Mouse (Mus musculus) hindbrain, postnatal 0 days (tissue): Measurements from ENCODE around the gene Cadm1. TPM values are rescaled to one million over a fixed set of nuclear protein-coding genes. Genes with fewer than 3 reads are reported as not detected.

ENCODE experiments used
- ATAC-seq: fragments of 200-750 bp; cut with Nextera tagmentation; 2 replicates; pipeline ENCODE4 v1.8.0; 2017; ENCODE audit warnings: mild to moderate bottlenecking, moderate TSS enrichment, moderate library complexity
- DNase-seq: peaks from one replicate; pipeline ENCODE4 v3.0.0-alpha.2; 2015; ENCODE audit warnings: low spot score
- H3K27ac ChIP-seq: fragments of 300-500 bp; sonication (generic); 2 replicates; pipeline ENCODE4 v1.5.1; 2014; ENCODE audit warnings: mild to moderate bottlenecking
- H3K27me3 ChIP-seq: fragments of 300-500 bp; sonication (generic); 2 replicates; pipeline ENCODE4 v1.6.1; 2014; ENCODE audit warnings: low read length, mixed read lengths; ENCODE audit not compliant: insufficient read depth
- H3K36me3 ChIP-seq: fragments of 300-500 bp; sonication (generic); 2 replicates; pipeline ENCODE4 v1.6.1; 2014; ENCODE audit warnings: low read length, mixed read lengths; ENCODE audit not compliant: insufficient read depth
- H3K4me1 ChIP-seq: fragments of 300-500 bp; sonication (generic); 2 replicates; pipeline ENCODE4 v1.6.1; 2014; ENCODE audit warnings: antibody characterized with exemption, low read length, mixed read lengths; ENCODE audit not compliant: insufficient read depth
- H3K4me2 ChIP-seq: fragments of 300-500 bp; sonication (generic); 2 replicates; pipeline ENCODE4 v1.6.1; 2014; ENCODE audit warnings: low read depth, mild to moderate bottlenecking, low read length, moderate library complexity, mixed read lengths
- H3K4me3 ChIP-seq: fragments of 300-500 bp; sonication (generic); 2 replicates; pipeline ENCODE4 v1.5.1; 2014; ENCODE audit warnings: low read length
- H3K9ac ChIP-seq: fragments of 300-500 bp; sonication (generic); replicated peaks from 2 replicates; pipeline ENCODE4 v1.6.1; 2014; ENCODE audit warnings: mild to moderate bottlenecking, low read length, moderate library complexity, mixed read lengths
- H3K9me3 ChIP-seq: fragments of 300-500 bp; sonication (generic); 2 replicates; pipeline ENCODE4 v1.6.1; 2016; ENCODE audit warnings: low read length, mixed read lengths
- CTCF ChIP-seq: IDR thresholded peaks from 2 replicates; pipeline ENCODE4 v1.5.1; 2016; ENCODE audit warnings: antibody characterized with exemption, control low read depth, low read depth
- WGBS: fragments of 180-500 bp; shearing (Covaris S2); extraction: QIAGEN DNeasy Blood & Tissue Kit; methylation state at CpG from one replicate; pipeline ENCODE4 v1.1.7; 2014; 5-methylcytosine and 5-hydroxymethylcytosine counted together
- polyA plus RNA-seq: library from polyadenylated mRNA; unstranded; fragments of >200 nt; fragmentation: Nextera tagmentation; extraction: Ambion mirVana; gene quantifications from 2 replicates; pipeline ENCODE4 v1.2.1, GENCODE M21; 2015
- total RNA-seq: library from RNA; depleted of rRNA; stranded (reverse); fragments of >200 nt; gene quantifications from 2 replicates; pipeline ENCODE4 v1.2.3, GENCODE M21; 2014

Cadm1 gene
- total and polyA plus RNA-seq, 2 experiments from 2014 or later = 115 to 203 TPM

- no peaks in the 10 kb centered on the region for H3K9me3 ChIP-seq
- no peak overlapping the region for H3K4me2 ChIP-seq
- H3K4me3 ChIP-seq = no peak overlapping the region
- no peak overlapping the region for H3K27ac ChIP-seq
- WGBS = 86% methylated on average over 2 of the region's 2 CpGs
- no peak for TF ChIP-seq CTCF
- H3K36me3 ChIP-seq = no peaks in the 10 kb centered on the region
- H3K9ac ChIP-seq = no peak overlapping the region
- DNase-seq (no peak), ATAC-seq (no peak)
- peaks cover 9% of the 10 kb centered on the region; the same call in 1 of the 2 replicates for H3K4me1 ChIP-seq
- no peaks in the 10 kb centered on the region for H3K27me3 ChIP-seq
Observed at GRCm38 (mm10) chr9:47757798-47758197, 227.8 kb downstream of the Cadm1 start.

- Histone ChIP-seq H3K9me3 (no peaks in the 10 kb centered on the region), H3K36me3 (no peaks in the 10 kb centered on the region), H3K4me2 (no peak overlapping the region), H3K27me3 (no peaks in the 10 kb centered on the region), H3K27ac (no peak overlapping the region), H3K4me1 (peaks cover 13% of the 10 kb centered on the region; the same call in 1 of the 2 replicates), H3K9ac (no peak overlapping the region), H3K4me3 (no peak overlapping the region)
- no peak for TF ChIP-seq CTCF
- WGBS = 61% methylated on average over 3 of the region's 3 CpGs
- ATAC-seq = no peak
- DNase-seq = no peak
Observed at GRCm38 (mm10) chr9:47758320-47758719, 228.3 kb downstream of the Cadm1 start.

GRCm38 (mm10) chr9:47759807-47760206 lies 229.8 kb downstream of the Cadm1 start:
- Histone ChIP-seq H3K4me2 (no peak overlapping the region), H3K4me1 (peaks cover 13% of the 10 kb centered on the region; the same call in 1 of the 2 replicates), H3K9ac (no peak overlapping the region), H3K4me3 (no peak overlapping the region), H3K9me3 (no peaks in the 10 kb centered on the region), H3K36me3 (no peaks in the 10 kb centered on the region), H3K27me3 (no peaks in the 10 kb centered on the region), H3K27ac (peak overlapping the region; percentile 41; the same call in 1 of the 2 replicates)
- DNase-seq (peak; percentile 65), ATAC-seq (peak; percentile 71; the same call in 1 of the 2 replicates)
- no peak for TF ChIP-seq CTCF
- WGBS = 43% methylated on average over 7 of the region's 7 CpGs

- Histone ChIP-seq H3K27ac (no peak overlapping the region), H3K27me3 (no peaks in the 10 kb centered on the region), H3K4me2 (no peak overlapping the region), H3K9me3 (no peaks in the 10 kb centered on the region), H3K4me3 (no peak overlapping the region), H3K9ac (no peak overlapping the region), H3K36me3 (no peaks in the 10 kb centered on the region), H3K4me1 (peaks cover 13% of the 10 kb centered on the region; the same call in 1 of the 2 replicates)
- TF ChIP-seq CTCF = no peak
- DNase-seq = no peak
- ATAC-seq = no peak
- WGBS = 49% methylated on average over 5 of the region's 5 CpGs
Observed at GRCm38 (mm10) chr9:47761601-47762000, 231.6 kb downstream of the Cadm1 start.

GRCm38 (mm10) chr9:47762913-47763312 lies 232.9 kb downstream of the Cadm1 start:
- Histone ChIP-seq H3K9me3 (no peaks in the 10 kb centered on the region), H3K4me3 (no peak overlapping the region), H3K27ac (no peak overlapping the region), H3K4me2 (no peak overlapping the region), H3K9ac (no peak overlapping the region), H3K27me3 (no peaks in the 10 kb centered on the region), H3K36me3 (no peaks in the 10 kb centered on the region), H3K4me1 (0 out of 2 replicates have a peak, but pooled peaks cover 13% of the 10 kb centered on the region)
- no peak for TF ChIP-seq CTCF
- 58% methylated on average over 5 of the region's 5 CpGs for WGBS
- ATAC-seq (no peak), DNase-seq (no peak)

- ATAC-seq (no peak), DNase-seq (no peak)
- Histone ChIP-seq H3K4me3 (no peak overlapping the region), H3K36me3 (no peaks in the 10 kb centered on the region), H3K27me3 (no peaks in the 10 kb centered on the region), H3K27ac (no peak overlapping the region), H3K9ac (no peak overlapping the region), H3K9me3 (no peaks in the 10 kb centered on the region), H3K4me2 (no peak overlapping the region), H3K4me1 (0 out of 2 replicates have a peak, but pooled peaks cover 11% of the 10 kb centered on the region)
- TF ChIP-seq CTCF = no peak
- WGBS = 47% methylated on average over 5 of the region's 5 CpGs
Observed at GRCm38 (mm10) chr9:47764920-47765319, 234.9 kb downstream of the Cadm1 start.

GRCm38 (mm10) chr9:47765323-47765722 lies 235.3 kb downstream of the Cadm1 start:
- WGBS = 85% methylated on average over 13 of the region's 13 CpGs
- no peak for TF ChIP-seq CTCF
- no peak for DNase-seq

More at GRCm38 (mm10) chr9:47765323-47765722, 235.3 kb downstream of the Cadm1 start:
- no peaks in the 10 kb centered on the region for H3K36me3 ChIP-seq
- H3K9me3 ChIP-seq = no peaks in the 10 kb centered on the region
- H3K27me3 ChIP-seq = no peaks in the 10 kb centered on the region
- H3K4me1 ChIP-seq = 0 out of 2 replicates have a peak, but pooled peaks cover 11% of the 10 kb centered on the region
- H3K9ac ChIP-seq = no peak overlapping the region
- no peak overlapping the region for H3K27ac ChIP-seq
- no peak overlapping the region for H3K4me2 ChIP-seq
- no peak for ATAC-seq
- H3K4me3 ChIP-seq = no peak overlapping the region
